Mouse (Mus musculus) olfactory bulb, adult 2 months (tissue): ENCODE measurements around the gene Nemf. TPM values are rescaled to one million over a fixed set of nuclear protein-coding genes. Genes with fewer than 3 reads are reported as not detected.

Experiments used
- H3K27ac ChIP-seq: fragments of 200-500 bp; 2 replicates; pipeline ENCODE4 v1.5.1; 2012; ENCODE audit warnings: low read depth, low read length; ENCODE audit not compliant: insufficient read depth
- H3K4me1 ChIP-seq: fragments of 200-500 bp; 2 replicates; pipeline ENCODE4 v1.6.1; 2012; ENCODE audit warnings: low read length; ENCODE audit not compliant: control insufficient read depth, insufficient read depth
- H3K4me3 ChIP-seq: fragments of 200-500 bp; 2 replicates; pipeline ENCODE4 v1.5.1; 2012; ENCODE audit warnings: mild to moderate bottlenecking, low read depth, low read length, moderate library complexity; ENCODE audit not compliant: insufficient read depth
- CTCF ChIP-seq: fragments of 200-500 bp; IDR thresholded peaks from 2 replicates; pipeline ENCODE4 v1.5.1; 2012; ENCODE audit warnings: low read depth, mild to moderate bottlenecking, low read length, moderate library complexity; ENCODE audit not compliant: insufficient read depth
- POLR2A ChIP-seq: fragments of 200-500 bp; IDR thresholded peaks from 2 replicates; pipeline ENCODE4 v1.6.1; 2012; ENCODE audit warnings: mild to moderate bottlenecking, low read depth, low read length, moderate library complexity; ENCODE audit not compliant: insufficient read depth
- WGBS: fragments of 180-500 bp; shearing (Covaris S2); methylation state at CpG from one replicate; pipeline ENCODE4 v1.1.7; 2018; 5-methylcytosine and 5-hydroxymethylcytosine counted together
- polyA plus RNA-seq: library from polyadenylated mRNA; stranded (reverse); fragments of >200 nt; gene quantifications from 2 replicates; pipeline ENCODE4 v1.2.4, GENCODE M21; 2012; ENCODE audit warnings: low replicate concordance; ENCODE audit not compliant: missing spikeins, insufficient read depth, insufficient read length

Nemf gene
- polyA plus RNA-seq, 1 experiment, result not detected

DNA sequence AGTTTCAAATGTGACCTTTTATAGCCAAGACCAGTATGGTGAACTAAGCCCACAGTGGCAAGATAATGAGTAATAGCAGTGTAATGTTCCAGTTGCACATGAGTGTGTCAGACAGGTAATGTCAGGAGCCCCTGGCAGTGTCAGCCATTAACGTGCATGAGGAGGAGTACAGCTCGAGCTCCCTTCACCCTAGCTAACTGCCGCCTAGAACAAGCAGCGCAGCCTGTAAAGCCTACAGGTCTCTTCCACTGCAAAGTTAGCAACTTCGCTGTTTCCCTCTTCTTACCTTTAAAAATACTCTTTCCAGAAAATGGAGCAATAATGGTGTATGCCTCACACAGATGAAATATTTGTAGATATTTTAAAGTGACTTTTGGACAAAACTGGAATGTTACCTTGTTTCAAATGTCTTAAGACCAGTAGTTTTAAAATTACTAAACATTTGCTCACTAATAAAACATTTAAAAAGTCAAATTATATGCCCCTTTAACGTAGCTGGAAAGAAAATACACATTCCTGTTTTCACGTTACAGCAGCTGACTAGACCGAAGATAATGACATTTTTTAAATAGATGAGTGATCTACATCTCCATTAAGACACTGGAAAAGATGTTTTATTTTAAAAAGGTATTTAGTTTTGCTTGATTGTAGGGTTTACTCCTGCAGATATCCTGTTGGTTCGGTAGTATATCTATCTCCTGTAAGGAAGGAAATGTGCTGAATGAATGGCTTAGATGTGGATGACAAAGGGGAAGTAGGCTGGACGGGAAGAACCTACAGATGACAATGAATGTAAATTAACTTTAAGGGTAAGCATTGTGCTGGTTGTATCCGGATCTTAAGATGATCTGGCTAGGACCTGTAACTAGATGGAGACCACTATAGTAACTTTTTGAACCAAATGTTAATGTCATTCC is 17.1 kb upstream of the Nemf start:
- Histone ChIP-seq H3K27ac (no peak overlapping the region), H3K4me1 (peaks cover 13% of the 10 kb centered on the region), H3K4me3 (peak overlapping the region; percentile 6; the same call in 1 of the 2 replicates)
- 29% methylated on average over 11 of the region's 11 CpGs for WGBS
- TF ChIP-seq CTCF (no peak), POLR2A (no peak)

DNA sequence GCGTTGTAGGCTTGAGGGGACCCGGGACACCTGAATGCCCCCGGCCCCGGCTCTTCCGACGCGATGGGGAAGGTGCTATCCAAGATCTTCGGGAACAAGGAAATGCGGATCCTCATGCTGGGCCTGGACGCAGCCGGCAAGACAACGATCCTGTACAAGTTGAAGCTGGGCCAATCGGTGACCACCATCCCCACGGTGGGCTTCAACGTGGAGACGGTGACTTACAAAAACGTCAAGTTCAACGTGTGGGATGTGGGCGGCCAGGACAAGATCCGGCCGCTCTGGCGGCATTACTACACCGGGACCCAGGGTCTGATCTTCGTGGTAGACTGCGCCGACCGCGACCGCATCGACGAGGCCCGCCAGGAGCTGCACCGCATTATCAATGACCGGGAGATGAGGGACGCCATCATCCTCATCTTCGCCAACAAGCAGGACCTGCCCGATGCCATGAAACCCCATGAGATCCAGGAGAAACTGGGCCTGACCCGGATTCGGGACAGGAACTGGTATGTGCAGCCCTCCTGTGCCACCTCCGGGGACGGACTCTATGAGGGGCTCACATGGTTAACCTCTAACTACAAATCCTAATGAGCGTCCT is 15.9 kb upstream of the Nemf start:
- peaks cover 13% of the 10 kb centered on the region for H3K4me1 ChIP-seq
- H3K27ac ChIP-seq, result peak overlapping the region; percentile 62
- TF ChIP-seq POLR2A (no peak), CTCF (no peak)
- peak overlapping the region; percentile 67 for H3K4me3 ChIP-seq
- WGBS, result under 1% methylated on average over 42 of the region's 42 CpGs

DNA sequence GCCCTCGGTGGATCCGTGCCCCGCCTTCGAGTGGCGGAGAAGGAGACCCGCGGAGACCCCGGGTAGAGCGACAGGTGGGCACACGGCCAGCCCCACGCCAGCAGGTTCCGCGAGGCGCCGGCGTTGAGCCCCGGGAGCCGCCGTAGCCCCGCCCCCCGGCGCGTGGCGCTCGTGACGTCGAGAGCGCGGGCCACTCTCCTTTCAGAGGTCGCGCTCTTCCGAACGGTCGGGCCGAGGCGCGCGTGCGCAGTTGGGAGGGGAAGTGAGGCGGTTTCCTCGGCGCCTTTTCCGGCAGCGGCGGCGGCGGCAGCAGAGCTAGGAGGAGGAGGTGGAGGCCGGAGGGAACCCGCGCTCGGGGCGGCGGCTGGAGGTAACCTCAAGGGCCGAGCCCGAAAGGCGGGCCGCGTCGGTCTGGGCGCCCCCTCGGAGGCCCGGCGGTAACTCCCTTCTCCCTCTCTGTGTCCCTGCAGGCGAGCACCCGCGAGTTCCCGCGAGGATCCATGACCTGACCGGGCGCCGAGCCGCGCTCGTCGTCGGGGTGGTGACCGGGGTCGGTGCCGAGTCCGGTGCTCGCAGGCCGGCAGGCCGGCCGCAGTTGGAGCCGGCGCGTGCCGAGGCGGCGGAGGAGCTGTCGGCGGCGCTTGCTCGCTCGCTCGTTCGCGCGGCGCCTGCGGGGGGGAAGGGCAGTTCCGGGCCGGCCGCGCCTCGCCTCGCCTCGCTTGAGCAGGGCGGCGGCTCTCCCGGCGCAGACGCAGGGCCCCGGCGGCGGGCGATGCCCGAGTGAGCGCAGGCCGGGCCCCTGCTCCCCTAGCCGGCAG is 15.1 kb upstream of the Nemf start, which contains the start of the genes Arf6 and Gm9887:
Arf6 (plus strand) TSS at position 297 of the 818 bp plus-strand sequence.
Gm9887 (minus strand) TSS at position 605 of the 818 bp plus-strand sequence.
- TF ChIP-seq POLR2A (peak; percentile 62), CTCF (no peak)
- H3K4me1 ChIP-seq, result peaks cover 13% of the 10 kb centered on the region
- WGBS, result under 1% methylated on average over 121 of the region's 121 CpGs
- peak within 1 kb of the TSS; percentile 67 for H3K4me3 ChIP-seq
- H3K27ac ChIP-seq, result peak within 1 kb of the TSS; percentile 62

DNA sequence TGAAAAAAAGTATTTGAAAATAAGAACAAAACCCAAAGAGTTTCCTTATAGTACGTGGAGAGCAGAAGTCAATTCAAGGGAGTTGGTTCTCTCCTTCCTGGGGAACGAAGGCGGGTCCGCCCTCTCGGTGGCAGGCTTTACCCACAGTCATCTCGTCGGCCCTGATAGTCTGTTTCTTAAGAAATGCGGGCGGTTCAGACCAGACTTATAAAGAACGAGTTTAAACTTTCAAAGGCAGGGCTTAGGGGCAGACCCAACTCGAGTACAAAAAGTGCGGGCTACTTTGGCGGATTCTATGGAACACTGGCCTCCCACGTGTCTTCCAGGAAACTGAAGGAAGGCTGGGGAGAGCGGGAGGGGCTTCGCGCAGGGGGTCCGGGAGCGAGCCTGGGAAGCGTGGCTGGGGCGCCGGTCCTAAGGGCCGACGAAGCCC is 14.5 kb upstream of the Nemf start:
- H3K27ac ChIP-seq, result peak overlapping the region; percentile 53; the same call in 1 of the 2 replicates
- TF ChIP-seq CTCF, result 0 out of 2 replicates have a peak, but pooled peaks have one; percentile 20
- no peak for TF ChIP-seq POLR2A
- H3K4me1 ChIP-seq, result peaks cover 13% of the 10 kb centered on the region
- WGBS, result 0% methylated on average over 24 of the region's 24 CpGs
- peak overlapping the region; percentile 67 for H3K4me3 ChIP-seq

DNA sequence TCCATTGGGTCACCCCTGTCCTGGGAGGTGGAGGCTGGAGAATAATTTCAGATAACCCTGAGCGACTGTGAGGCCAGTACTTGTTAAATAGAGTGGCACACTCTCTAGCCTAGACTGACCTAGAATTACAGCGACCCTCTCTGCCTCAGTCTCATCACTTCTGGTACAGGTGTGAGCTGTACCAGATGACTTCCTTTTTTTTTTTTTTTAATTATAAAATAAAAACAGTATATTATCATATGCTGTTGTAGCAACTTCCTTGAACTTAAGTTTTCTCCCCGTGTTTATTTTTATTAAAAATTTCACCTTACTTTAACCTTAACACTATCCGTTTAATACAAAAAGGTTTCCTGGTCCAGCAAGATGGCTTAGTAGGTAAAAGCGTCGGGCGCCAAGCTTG is 14.0 kb upstream of the Nemf start:
- H3K4me1 ChIP-seq, result peaks cover 10% of the 10 kb centered on the region; the same call in 1 of the 2 replicates
- no peak for TF ChIP-seq CTCF
- TF ChIP-seq POLR2A, result no peak
- 16% methylated on average over 7 of the region's 7 CpGs for WGBS
- H3K27ac ChIP-seq, result 0 out of 2 replicates have a peak overlapping the region, but pooled peaks have one; percentile 53
- peak overlapping the region; percentile 67; the same call in 1 of the 2 replicates for H3K4me3 ChIP-seq

DNA sequence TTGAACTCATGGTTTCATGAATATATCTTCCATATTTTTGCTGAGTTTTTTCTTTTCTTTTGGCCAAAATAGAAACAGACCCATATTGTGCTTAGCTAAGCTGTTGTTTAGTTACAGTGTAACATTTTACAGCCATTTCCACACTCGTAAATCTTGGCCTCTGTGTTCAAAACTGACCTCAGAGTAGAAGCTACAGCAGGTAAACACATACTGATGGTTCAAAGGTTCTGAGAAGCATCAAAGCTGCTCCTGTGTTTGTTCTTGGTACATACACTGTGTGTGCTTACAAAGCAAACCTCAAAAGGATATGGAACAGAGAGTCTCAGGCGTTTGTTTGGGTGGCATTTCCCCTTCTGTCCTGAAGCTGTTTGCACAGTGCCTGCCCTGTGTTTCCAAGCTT is 10.6 kb upstream of the Nemf start:
- WGBS, result 87% methylated on average over 2 of the region's 2 CpGs
- H3K4me3 ChIP-seq, result no peak overlapping the region
- no peak overlapping the region for H3K27ac ChIP-seq
- TF ChIP-seq CTCF, result no peak
- no peak for TF ChIP-seq POLR2A
- peaks cover 7% of the 10 kb centered on the region; the same call in 1 of the 2 replicates for H3K4me1 ChIP-seq

DNA sequence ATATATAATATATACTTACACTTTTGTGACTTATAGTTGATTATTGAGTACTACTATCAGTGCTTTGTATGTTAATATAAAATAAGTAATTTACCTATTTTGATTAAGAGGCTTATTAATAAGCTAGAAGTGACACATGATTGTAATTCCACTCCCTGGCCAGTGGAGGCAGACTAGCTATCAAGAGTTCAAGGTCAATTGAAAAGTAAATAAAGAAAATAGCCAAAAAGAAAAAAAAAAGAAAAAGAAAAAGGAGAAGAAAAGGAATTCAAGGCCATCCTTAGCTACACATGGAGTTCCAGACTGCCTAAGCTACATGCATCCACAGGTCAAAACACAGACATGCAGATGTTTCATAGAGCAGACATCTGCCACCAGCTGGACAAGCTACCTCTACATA is 9.5 kb upstream of the Nemf start:
- Histone ChIP-seq H3K4me3 (no peak overlapping the region), H3K4me1 (peaks cover 7% of the 10 kb centered on the region; the same call in 1 of the 2 replicates), H3K27ac (no peak overlapping the region)
- TF ChIP-seq POLR2A (no peak), CTCF (no peak)

DNA sequence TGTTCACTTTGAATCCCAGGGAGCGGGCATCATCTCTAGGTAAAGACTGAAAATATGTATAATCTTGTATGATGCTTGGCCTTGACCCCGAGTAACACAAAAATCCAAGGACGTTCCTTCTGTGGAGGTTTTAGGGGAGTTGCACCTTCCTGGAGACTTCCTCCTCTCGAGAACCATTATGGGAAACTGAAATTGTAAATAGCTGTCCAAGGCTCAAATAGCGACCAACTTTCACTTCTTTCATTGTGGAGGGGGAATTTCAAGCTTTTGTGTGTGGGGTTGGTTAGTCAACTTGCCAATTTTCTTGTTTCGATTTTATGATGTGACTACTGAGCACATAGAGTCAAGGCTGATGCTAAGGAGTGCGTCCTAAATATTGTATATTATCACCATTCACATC is 8.8 kb upstream of the Nemf start:
- Histone ChIP-seq H3K27ac (no peak overlapping the region), H3K4me1 (peaks cover 3% of the 10 kb centered on the region; the same call in 1 of the 2 replicates), H3K4me3 (no peak overlapping the region)
- 85% methylated on average over 7 of the region's 7 CpGs for WGBS
- TF ChIP-seq CTCF (no peak), POLR2A (no peak)
